Mouse (Mus musculus) heart, embryonic 11.5 days (tissue): ENCODE measurements around the gene Hapln1. TPM values are rescaled to one million over a fixed set of nuclear protein-coding genes. Genes with fewer than 3 reads are reported as not detected.

Experiments used
- ATAC-seq: fragments of 200-750 bp; cut with Nextera tagmentation; replicated peaks from 2 replicates; pipeline ENCODE4 v1.8.0; 2017; ENCODE audit warnings: moderate library complexity; ENCODE audit not compliant: insufficient number of reproducible peaks, low FRiP score, low TSS enrichment
- H3K27ac ChIP-seq: fragments of 300-500 bp; sonication (generic); 2 replicates; pipeline ENCODE4 v1.5.1; 2014; ENCODE audit warnings: mild to moderate bottlenecking, low read depth, low read length
- H3K27me3 ChIP-seq: fragments of 300-500 bp; sonication (generic); 2 replicates; pipeline ENCODE4 v1.6.1; 2014; ENCODE audit warnings: mild to moderate bottlenecking, low read length, mixed read lengths; ENCODE audit not compliant: control insufficient read depth, insufficient read depth
- H3K36me3 ChIP-seq: fragments of 300-500 bp; sonication (generic); 2 replicates; pipeline ENCODE4 v1.6.1; 2014; ENCODE audit warnings: mild to moderate bottlenecking, low read length, moderate library complexity, mixed read lengths; ENCODE audit not compliant: control insufficient read depth, insufficient read depth
- H3K4me1 ChIP-seq: fragments of 300-500 bp; sonication (generic); 2 replicates; pipeline ENCODE4 v1.6.1; 2014; ENCODE audit warnings: low read length; ENCODE audit not compliant: control insufficient read depth, insufficient read depth
- H3K4me2 ChIP-seq: fragments of 300-500 bp; sonication (generic); 2 replicates; pipeline ENCODE4 v1.6.1; 2014; ENCODE audit warnings: mild to moderate bottlenecking, moderate library complexity
- H3K4me3 ChIP-seq: fragments of 300-500 bp; sonication (generic); 2 replicates; pipeline ENCODE4 v1.5.1; 2014; ENCODE audit warnings: low read depth, low read length
- H3K9ac ChIP-seq: fragments of 300-500 bp; sonication (generic); 2 replicates; pipeline ENCODE4 v1.6.1; 2014; ENCODE audit warnings: mild to moderate bottlenecking, low read depth, low read length, moderate library complexity
- H3K9me3 ChIP-seq: fragments of 300-500 bp; sonication (generic); replicated peaks from 2 replicates; pipeline ENCODE4 v1.6.1; 2016; ENCODE audit warnings: low read length; ENCODE audit not compliant: control insufficient read depth
- WGBS: fragments of 180-500 bp; shearing (Covaris S2); extraction: QIAGEN DNeasy Blood & Tissue Kit; methylation state at CpG from one replicate; pipeline ENCODE4 v1.1.7; 2014; ENCODE audit not compliant: insufficient replicate concordance; 5-methylcytosine and 5-hydroxymethylcytosine counted together
- polyA plus RNA-seq: library from polyadenylated mRNA; unstranded; fragments of >200 nt; fragmentation: Nextera tagmentation; extraction: Ambion mirVana; gene quantifications from 2 replicates; pipeline ENCODE4 v1.2.1, GENCODE M21; 2014

The Hapln1 gene
- polyA plus RNA-seq, 1 experiment from 2014 or later, result 62.0 TPM

DNA sequence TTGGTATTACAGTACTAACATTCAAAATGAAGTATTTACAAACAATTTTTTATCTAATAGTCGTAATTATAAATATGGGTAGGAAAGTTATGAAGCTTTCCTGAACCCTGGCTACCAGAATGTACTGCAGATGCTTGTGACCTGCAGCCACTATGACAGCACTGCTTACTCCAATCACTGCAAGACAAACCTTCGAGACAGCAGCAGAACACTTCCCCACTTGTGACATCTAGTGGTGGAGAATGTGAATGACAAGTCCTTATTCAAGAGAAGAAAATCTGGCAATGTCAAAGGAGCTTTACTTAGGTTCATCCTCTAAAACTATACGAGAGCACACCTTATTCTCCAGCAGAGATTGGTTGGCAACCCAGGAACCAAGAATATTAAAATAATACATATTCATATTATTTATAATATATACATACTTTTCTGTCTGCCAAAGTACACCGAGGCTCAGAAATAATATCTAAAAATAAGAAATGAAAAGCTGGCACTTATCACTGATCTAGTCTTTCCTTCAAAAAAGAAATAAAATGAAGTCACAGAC lies 94.6 kb downstream of the Hapln1 start:
- Histone ChIP-seq H3K4me1 (no peaks in the 10 kb centered on the region), H3K36me3 (no peaks in the 10 kb centered on the region), H3K4me3 (no peak overlapping the region), H3K9me3 (no peaks in the 10 kb centered on the region), H3K27me3 (no peaks in the 10 kb centered on the region), H3K9ac (no peak overlapping the region), H3K27ac (no peak overlapping the region), H3K4me2 (no peak overlapping the region)
- ATAC-seq, result no peak
- 29% methylated on average over 4 of the region's 4 CpGs for WGBS

DNA sequence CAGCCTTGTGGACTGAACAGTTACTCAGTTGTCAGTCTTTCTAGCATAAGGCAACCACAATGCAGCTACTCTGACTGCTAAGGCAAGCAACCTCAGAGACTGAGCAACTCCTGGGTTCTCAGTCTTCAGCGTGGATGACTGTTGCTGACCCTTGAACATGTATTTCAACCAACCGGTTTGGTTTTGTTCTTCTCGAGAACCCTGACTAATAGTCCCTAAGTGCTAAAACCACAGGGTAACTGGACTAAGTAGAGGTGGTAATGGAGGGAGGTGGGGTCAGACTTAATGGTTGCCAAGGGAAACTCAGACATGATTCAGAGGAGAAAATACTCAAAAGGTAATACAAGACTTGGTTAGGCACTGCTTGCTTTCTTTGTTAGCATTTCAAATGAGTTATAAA lies 97.4 kb downstream of the Hapln1 start:
- Histone ChIP-seq H3K27me3 (no peaks in the 10 kb centered on the region), H3K4me3 (no peak overlapping the region), H3K27ac (no peak overlapping the region), H3K9ac (no peak overlapping the region), H3K9me3 (no peaks in the 10 kb centered on the region), H3K4me1 (no peaks in the 10 kb centered on the region), H3K4me2 (no peak overlapping the region), H3K36me3 (no peaks in the 10 kb centered on the region)
- WGBS, result 79% methylated on average over 3 of the region's 3 CpGs
- ATAC-seq, result no peak

DNA sequence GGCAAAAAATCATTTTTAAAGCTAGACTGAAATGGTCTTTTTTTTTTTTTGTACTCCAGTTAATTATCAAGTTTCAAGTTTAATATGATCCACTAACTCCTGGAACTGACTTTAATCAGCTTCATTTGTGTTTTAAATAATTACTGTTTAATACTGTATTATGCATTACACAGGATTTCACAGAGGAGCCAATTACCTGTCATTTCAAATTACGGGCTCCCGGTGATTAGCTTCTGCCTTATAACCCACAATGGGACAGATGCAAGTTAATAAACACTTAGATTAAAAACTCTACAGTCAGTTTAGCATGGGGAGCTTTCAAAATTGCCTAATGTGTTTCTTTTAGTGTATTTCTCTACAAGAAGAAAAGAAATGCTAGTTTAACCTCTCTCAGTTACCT lies 106.0 kb downstream of the Hapln1 start:
- no peak for ATAC-seq
- H3K36me3 ChIP-seq, result no peaks in the 10 kb centered on the region
- 90% methylated on average over 2 of the region's 2 CpGs for WGBS

DNA sequence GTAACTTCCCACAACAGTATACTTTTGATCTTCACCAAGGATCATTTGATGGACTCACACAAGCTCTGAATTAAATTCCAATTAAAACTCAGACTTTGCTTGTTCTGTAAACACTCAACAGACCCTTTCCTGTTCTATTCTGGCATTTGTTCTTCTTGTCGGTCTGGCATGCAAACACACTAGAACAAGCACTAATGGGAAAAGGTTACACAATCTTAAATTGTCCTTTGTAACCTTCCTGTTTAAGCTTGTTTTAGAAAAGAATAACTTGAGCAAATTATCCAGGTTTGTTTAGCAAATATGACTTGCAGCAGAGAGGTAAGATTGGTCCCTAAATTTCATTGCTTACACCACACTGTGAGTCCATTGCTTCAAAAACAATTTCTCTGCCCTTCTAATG lies 113.2 kb downstream of the Hapln1 start:
- Histone ChIP-seq H3K4me1 (no peaks in the 10 kb centered on the region), H3K27ac (no peak overlapping the region), H3K9ac (no peak overlapping the region), H3K4me2 (no peak overlapping the region), H3K27me3 (no peaks in the 10 kb centered on the region), H3K4me3 (no peak overlapping the region), H3K36me3 (peaks cover 2% of the 10 kb centered on the region; the same call in 1 of the 2 replicates), H3K9me3 (no peaks in the 10 kb centered on the region)
- WGBS, result 55% methylated on average over 1 of the region's 1 CpGs
- no peak for ATAC-seq

More for the DNA sequence above, 106.0 kb downstream of the Hapln1 start:
- no peaks in the 10 kb centered on the region for H3K27me3 ChIP-seq
- H3K4me2 ChIP-seq, result no peak overlapping the region
- no peak overlapping the region for H3K9ac ChIP-seq
- H3K9me3 ChIP-seq, result no peaks in the 10 kb centered on the region
- no peak overlapping the region for H3K27ac ChIP-seq
- no peak overlapping the region for H3K4me3 ChIP-seq
- no peaks in the 10 kb centered on the region for H3K4me1 ChIP-seq

DNA sequence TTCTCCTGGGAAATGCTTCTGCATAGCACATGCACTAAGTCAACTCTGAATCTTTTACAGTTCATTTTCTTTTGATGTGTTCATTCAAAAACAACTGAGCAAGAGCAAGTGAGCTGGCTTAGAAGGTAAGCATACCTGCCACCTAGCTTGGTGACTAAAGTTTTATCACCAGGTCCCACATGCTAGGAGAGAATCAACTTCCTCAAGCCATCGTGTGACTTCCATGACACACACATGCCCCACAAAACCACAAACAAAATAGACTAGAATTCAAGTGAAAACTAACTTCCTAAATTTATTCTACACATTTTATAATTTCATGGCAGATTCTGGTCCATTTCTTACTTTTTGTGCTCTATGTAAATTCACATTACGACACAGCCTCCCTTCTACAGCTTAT lies 113.7 kb downstream of the Hapln1 start:
- H3K27me3 ChIP-seq, result no peaks in the 10 kb centered on the region
- H3K4me3 ChIP-seq, result no peak overlapping the region
- H3K9me3 ChIP-seq, result no peaks in the 10 kb centered on the region
- no peak for ATAC-seq
- WGBS, result 78% methylated on average over 2 of the region's 2 CpGs
- H3K27ac ChIP-seq, result no peak overlapping the region
- H3K36me3 ChIP-seq, result peaks cover 2% of the 10 kb centered on the region; the same call in 1 of the 2 replicates
- no peak overlapping the region for H3K4me2 ChIP-seq
- no peak overlapping the region for H3K9ac ChIP-seq
- no peaks in the 10 kb centered on the region; the same call in 1 of the 2 replicates for H3K4me1 ChIP-seq

DNA sequence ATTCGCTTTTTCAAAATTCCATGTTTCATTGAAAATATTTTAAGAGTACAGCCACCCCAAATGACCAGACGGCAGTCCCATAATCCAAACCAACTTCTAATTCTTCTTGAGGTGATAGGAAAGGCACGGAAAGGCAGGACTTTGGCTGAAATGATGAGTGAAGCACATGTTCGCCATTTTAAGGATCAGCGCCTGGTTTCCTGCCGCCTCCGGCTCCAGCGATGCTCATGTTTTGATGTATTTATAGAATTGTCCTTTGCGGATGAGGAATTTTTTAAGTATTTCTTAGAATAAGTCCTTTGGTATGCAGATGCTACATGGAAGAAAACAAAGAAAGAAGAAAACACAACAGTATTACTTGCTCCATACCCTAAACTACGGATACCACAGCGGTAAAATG lies 117.5 kb downstream of the Hapln1 start:
- H3K4me3 ChIP-seq, result no peak overlapping the region
- no peak for ATAC-seq
- H3K27ac ChIP-seq, result 0 out of 2 replicates have a peak overlapping the region, but pooled peaks have one; percentile 25
- no peak overlapping the region; the same call in 1 of the 2 replicates for H3K4me2 ChIP-seq
- no peak overlapping the region for H3K9ac ChIP-seq
- no peaks in the 10 kb centered on the region; the same call in 1 of the 2 replicates for H3K4me1 ChIP-seq
- no peaks in the 10 kb centered on the region for H3K27me3 ChIP-seq
- H3K9me3 ChIP-seq, result no peaks in the 10 kb centered on the region
- H3K36me3 ChIP-seq, result peaks cover 2% of the 10 kb centered on the region; the same call in 1 of the 2 replicates
- WGBS, result 69% methylated on average over 11 of the region's 11 CpGs

Other genes with a start within 250 kb of the Hapln1 start
- gene Vcan, start 202.7 kb downstream of the Hapln1 start, polyA plus RNA-seq, result 174 and 183 TPM in 2 replicates